Mouse (Mus musculus) myocyte (in vitro differentiated cells): Measurements from ENCODE around the gene Max.

Source experiments
- MYOD1 ChIP-seq, 3 experiments: IDR thresholded peaks; one replicate each; pipeline ENCODE4 v1.6.1; 2011; ENCODE audit warnings: control low read depth in 2 of 3, low read depth in 2 of 3, mild to moderate bottlenecking in 2 of 3, moderate library complexity in 1 of 3; ENCODE audit not compliant: insufficient read length in 2 of 3, control insufficient read depth in 1 of 3
- POLR2A ChIP-seq: IDR thresholded peaks from one replicate; pipeline ENCODE4 v1.6.1; 2011; ENCODE audit warnings: low read depth, mild to moderate bottlenecking, control low read depth, moderate library complexity; ENCODE audit not compliant: insufficient read length
- POLR2AphosphoS2 ChIP-seq: IDR thresholded peaks from one replicate; pipeline ENCODE4 v1.6.1; 2011; ENCODE audit warnings: low read depth, control low read depth; ENCODE audit not compliant: insufficient read length
- TCF3 ChIP-seq: IDR thresholded peaks from one replicate; pipeline ENCODE4 v1.6.1; 2011; ENCODE audit warnings: low read depth, control low read depth; ENCODE audit not compliant: insufficient read length
- USF1 ChIP-seq: IDR thresholded peaks from one replicate; pipeline ENCODE4 v1.6.1; 2011; ENCODE audit warnings: low read depth, mild to moderate bottlenecking, control low read depth, moderate library complexity

- TF ChIP-seq POLR2A, result no peak
- TF ChIP-seq USF1, result no peak
- no peak for TF ChIP-seq POLR2AphosphoS2
- TF ChIP-seq TCF3, result no peak
- no peak for TF ChIP-seq MYOD1 (IDR thresholded peaks at IDR 0.05; ENCODE audit: control insufficient read depth in 1 of 3, insufficient read length in 2 of 3, low read depth in 2 of 3)
Observed at GRCm38 (mm10) chr12:76972241-76972640, 10.2 kb upstream of the Max start.
